Mouse (Mus musculus): ENCODE measurements at regions not wholly inside any gene's neighbourhood (a gene's known extent, or its start where the extent isn't known, plus 50 kb on each side); places are given as distances from the start of the nearest gene placed in this dataset.

GRCm38 (mm10) chr10:105689388-105689787 lies 115.1 kb upstream of the Tmtc2 start:
- no peak overlapping the region for H3K4me2 ChIP-seq (ENCODE audit: insufficient read depth, low read depth, poor library complexity, severe bottlenecking)
- no peaks in the 10 kb centered on the region for H3K79me2 ChIP-seq (replicated peaks; ENCODE audit: control insufficient read depth, extremely low read depth, insufficient read depth, poor library complexity, severe bottlenecking)
- in situ Hi-C loops (cut with MboI; ENCODE audit: low pct_ligation_motif_present, low pct_unique_long_range_greater_than_20kb, low sequenced_read_pairs), result no loop called here
- no peak overlapping the region for H3K9ac ChIP-seq (ENCODE audit: insufficient read depth, low read depth)
- H3K9me3 ChIP-seq (replicated peaks; ENCODE audit: low read length), result peaks cover 43% of the 10 kb centered on the region
- TF ChIP-seq MXI1 (IDR thresholded peaks at IDR 0.05; ENCODE audit: low read depth, low read length) (no peak), ZNF384 (IDR thresholded peaks at IDR 0.05; ENCODE audit: low read depth, low read length) (no peak), USF2 (conservative IDR thresholded peaks at IDR 0.05; ENCODE audit: low read depth, low read length) (no peak), JUN (IDR thresholded peaks at IDR 0.05; ENCODE audit: insufficient read depth, low read depth, low read length) (no peak), KAT2A (IDR thresholded peaks at IDR 0.05; ENCODE audit: insufficient replicate concordance, low read length) (no peak), GABPA (IDR thresholded peaks at IDR 0.05; ENCODE audit: insufficient replicate concordance, low read depth, low read length) (no peak), SIN3A (IDR thresholded peaks at IDR 0.05; ENCODE audit: low read length) (no peak), ZMIZ1 (IDR thresholded peaks at IDR 0.05; ENCODE audit: low read depth, low read length) (no peak), PAX5 (IDR thresholded peaks at IDR 0.05; ENCODE audit: low read length) (no peak), E2F4 (IDR thresholded peaks at IDR 0.05; ENCODE audit: insufficient replicate concordance, low read depth, low read length) (no peak), MAFK (IDR thresholded peaks at IDR 0.05; ENCODE audit: insufficient replicate concordance, low read length) (no peak), CHD1 (IDR thresholded peaks at IDR 0.05; ENCODE audit: low read depth, low read length) (no peak), RAD21 (IDR thresholded peaks at IDR 0.05; ENCODE audit: low read depth, low read length) (no peak), IRF4 (IDR thresholded peaks at IDR 0.05; ENCODE audit: low read depth, low read length) (no peak), MAZ (IDR thresholded peaks at IDR 0.05; ENCODE audit: low read depth, low read length) (no peak), TCF12 (IDR thresholded peaks at IDR 0.05; ENCODE audit: low read depth, low read length) (no peak), MEF2A (IDR thresholded peaks at IDR 0.05; ENCODE audit: borderline replicate concordance, low read depth, low read length) (no peak)
- H3K27ac ChIP-seq (ENCODE audit: insufficient read depth, low read depth), result no peak overlapping the region
- no peaks in the 10 kb centered on the region for H3K27me3 ChIP-seq (replicated peaks)
- no peaks in the 10 kb centered on the region for H3K36me3 ChIP-seq (replicated peaks in 1 of 2; ENCODE audit: control insufficient read depth in 1 of 2, insufficient read depth in 1 of 2, low read length in 1 of 2)
- no peak overlapping the region for H3K4me3 ChIP-seq (replicated peaks in 1 of 3; ENCODE audit: low read depth in 2 of 3, low read length in 2 of 3, poor library complexity in 1 of 3)
- no peaks in the 10 kb centered on the region for H3K4me1 ChIP-seq (ENCODE audit: control insufficient read depth in 1 of 2, insufficient read depth in 2 of 2)
- no peak for DNase-seq (ENCODE audit: extremely low read depth)
- dilution Hi-C loops (cut with MboI; ENCODE audit: extremely low pct_ligation_motif_present, extremely low pct_unique_long_range_greater_than_20kb, low sequenced_read_pairs), result no loop called here

- Histone ChIP-seq H3K4me3 (replicated peaks in 1 of 3; ENCODE audit: low read depth in 2 of 3, low read length in 2 of 3, poor library complexity in 1 of 3) (no peak overlapping the region), H3K79me2 (replicated peaks; ENCODE audit: control insufficient read depth, extremely low read depth, insufficient read depth, poor library complexity, severe bottlenecking) (no peaks in the 10 kb centered on the region), H3K9me3 (replicated peaks; ENCODE audit: low read length) (peaks cover 47% of the 10 kb centered on the region), H3K4me2 (ENCODE audit: insufficient read depth, low read depth, poor library complexity, severe bottlenecking) (no peak overlapping the region), H3K27me3 (replicated peaks) (no peaks in the 10 kb centered on the region), H3K36me3 (replicated peaks in 1 of 2; ENCODE audit: control insufficient read depth in 1 of 2, insufficient read depth in 1 of 2, low read length in 1 of 2) (no peaks in the 10 kb centered on the region), H3K4me1 (ENCODE audit: control insufficient read depth in 1 of 2, insufficient read depth in 2 of 2) (no peaks in the 10 kb centered on the region), H3K9ac (ENCODE audit: insufficient read depth, low read depth) (no peak overlapping the region), H3K27ac (ENCODE audit: insufficient read depth, low read depth) (no peak overlapping the region)
- dilution Hi-C loops (cut with MboI; ENCODE audit: extremely low pct_ligation_motif_present, extremely low pct_unique_long_range_greater_than_20kb, low sequenced_read_pairs), result no loop called here
- in situ Hi-C loops (cut with MboI; ENCODE audit: low pct_ligation_motif_present, low pct_unique_long_range_greater_than_20kb, low sequenced_read_pairs), result no loop called here
- TF ChIP-seq TCF12 (IDR thresholded peaks at IDR 0.05; ENCODE audit: low read depth, low read length) (no peak), KAT2A (IDR thresholded peaks at IDR 0.05; ENCODE audit: insufficient replicate concordance, low read length) (no peak), RAD21 (IDR thresholded peaks at IDR 0.05; ENCODE audit: low read depth, low read length) (no peak), NRF1 (IDR thresholded peaks at IDR 0.05; ENCODE audit: low read depth, low read length) (no peak), JUN (IDR thresholded peaks at IDR 0.05; ENCODE audit: insufficient read depth, low read depth, low read length) (no peak), POLR2AphosphoS2 (IDR thresholded peaks at IDR 0.05; ENCODE audit: low read depth, low read length) (no peak)
- no peak for DNase-seq (ENCODE audit: extremely low read depth)
Observed at GRCm38 (mm10) chr10:105688879-105689278, 114.6 kb upstream of the Tmtc2 start.
